Mouse (Mus musculus): ENCODE data around the gene Mrtfa.

DNA sequence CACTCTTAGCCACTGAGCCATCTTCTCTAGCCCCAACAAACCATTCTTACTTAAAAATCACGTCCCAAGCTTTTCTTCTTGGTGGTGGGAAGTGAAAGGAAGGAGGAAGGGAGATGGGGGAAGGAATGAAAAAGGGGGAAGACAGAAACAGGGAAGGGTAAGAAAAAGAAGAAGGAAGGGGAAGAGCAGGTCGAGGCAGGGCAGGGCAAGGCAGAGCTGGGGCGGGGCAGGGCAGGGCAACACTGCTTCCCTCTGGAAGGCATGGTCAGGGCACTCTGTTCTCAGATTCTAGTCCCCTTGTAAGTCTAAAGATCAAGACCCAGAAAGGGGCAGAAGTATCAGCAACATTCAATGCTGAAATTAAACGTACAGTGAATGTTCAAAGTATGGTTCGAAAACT is 132.8 kb downstream of the Mrtfa start:
- TF ChIP-seq CTCF (IDR thresholded peaks at IDR 0.05; ENCODE audit: borderline replicate concordance, insufficient read depth, low read length) (no peak), POLR2A (IDR thresholded peaks at IDR 0.05; ENCODE audit: low read depth, low read length) (no peak)

Measured in embryonic fibroblast, embryonic 13.5 days (primary cell).